Mouse (Mus musculus): Measurements from ENCODE around the gene Olfr1302. TPM values are rescaled to one million over a fixed set of nuclear protein-coding genes. Genes with fewer than 3 reads are reported as not detected.

The Olfr1302 gene
- polyA plus RNA-seq (2015; fragmentation: Nextera tagmentation; extraction: Ambion mirVana): not detected in 2 replicates

DNA sequence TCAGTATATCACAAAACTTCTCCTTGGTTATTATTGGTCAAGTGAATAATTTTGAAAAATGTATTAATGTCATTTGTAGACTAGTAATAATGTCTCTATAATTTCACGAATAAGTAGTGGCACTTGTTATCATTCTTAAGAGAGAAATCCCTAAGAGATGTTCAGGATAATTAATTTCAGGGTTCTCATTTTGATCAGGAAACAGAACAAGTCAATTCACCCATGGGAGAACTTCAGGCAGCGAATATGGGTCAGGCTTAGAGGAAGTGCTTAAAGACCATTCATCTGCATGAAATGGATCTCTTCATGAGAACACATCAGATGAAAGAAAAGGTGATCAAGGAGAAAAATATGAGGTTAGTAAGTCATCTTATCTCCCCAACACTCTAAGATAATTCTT, at the start of gene Olfr1302:
Olfr1302 (plus strand) TSS at position 301 of the 400 bp plus-strand sequence.
- Histone ChIP-seq H3K4me3 (replicated peaks; ENCODE audit: low read length) (no peak within 1 kb of the TSS), H3K4me2 (ENCODE audit: low read depth, low read length) (no peak within 1 kb of the TSS), H3K4me1 (ENCODE audit: control insufficient read depth, insufficient read depth, low read length) (no peaks in the 10 kb centered on the region), H3K36me3 (ENCODE audit: control insufficient read depth, insufficient read depth, low read length) (no peaks in the 10 kb centered on the region), H3K9me3 (replicated peaks; ENCODE audit: control insufficient read depth, low read length) (no peaks in the 10 kb centered on the region), H3K27me3 (ENCODE audit: control insufficient read depth, insufficient read depth, low read length) (no peaks in the 10 kb centered on the region), H3K9ac (ENCODE audit: low read length) (no peak within 1 kb of the TSS), H3K27ac (ENCODE audit: low read length) (no peak within 1 kb of the TSS)
- WGBS: 74% methylated on average over 2 of the region's 2 CpGs
- no peak for ATAC-seq (ENCODE audit: insufficient read depth, low FRiP score)

DNA sequence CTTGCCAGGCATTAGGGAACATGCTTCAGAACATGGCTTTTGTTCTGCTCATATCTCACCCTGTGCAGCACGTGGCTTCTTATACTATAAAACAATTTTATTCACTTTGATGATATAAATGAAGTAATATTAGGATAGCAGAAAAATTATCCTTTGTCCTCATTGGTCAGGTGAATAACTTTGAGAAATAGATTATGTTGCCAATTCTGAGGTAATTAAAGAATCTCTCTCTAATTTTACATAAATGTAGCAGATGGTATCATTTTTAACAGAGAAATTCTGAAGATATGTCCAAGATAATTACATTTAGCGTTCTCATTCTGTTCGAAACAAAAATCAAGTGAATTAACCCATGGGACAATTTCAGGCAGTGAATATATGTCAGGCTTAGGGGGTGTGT, 26.5 kb upstream of the Olfr1302 start, which contains the start of gene Olfr1301:
Olfr1301 (plus strand) TSS at position 301 of the 400 bp plus-strand sequence.
- 80% methylated on average over 3 of the region's 3 CpGs for WGBS
- ATAC-seq (ENCODE audit: insufficient read depth, low FRiP score): no peak
- no peak within 1 kb of the TSS for H3K9ac ChIP-seq (ENCODE audit: low read length)
- no peaks in the 10 kb centered on the region for H3K27me3 ChIP-seq (ENCODE audit: control insufficient read depth, insufficient read depth, low read length)
- no peak within 1 kb of the TSS for H3K27ac ChIP-seq (ENCODE audit: low read length)
- no peaks in the 10 kb centered on the region for H3K9me3 ChIP-seq (replicated peaks; ENCODE audit: control insufficient read depth, low read length)
- no peaks in the 10 kb centered on the region for H3K4me1 ChIP-seq (ENCODE audit: control insufficient read depth, insufficient read depth, low read length)
- H3K4me2 ChIP-seq (ENCODE audit: low read depth, low read length): no peak within 1 kb of the TSS
- H3K36me3 ChIP-seq (ENCODE audit: control insufficient read depth, insufficient read depth, low read length): no peaks in the 10 kb centered on the region
- H3K4me3 ChIP-seq (replicated peaks; ENCODE audit: low read length): no peak within 1 kb of the TSS

DNA sequence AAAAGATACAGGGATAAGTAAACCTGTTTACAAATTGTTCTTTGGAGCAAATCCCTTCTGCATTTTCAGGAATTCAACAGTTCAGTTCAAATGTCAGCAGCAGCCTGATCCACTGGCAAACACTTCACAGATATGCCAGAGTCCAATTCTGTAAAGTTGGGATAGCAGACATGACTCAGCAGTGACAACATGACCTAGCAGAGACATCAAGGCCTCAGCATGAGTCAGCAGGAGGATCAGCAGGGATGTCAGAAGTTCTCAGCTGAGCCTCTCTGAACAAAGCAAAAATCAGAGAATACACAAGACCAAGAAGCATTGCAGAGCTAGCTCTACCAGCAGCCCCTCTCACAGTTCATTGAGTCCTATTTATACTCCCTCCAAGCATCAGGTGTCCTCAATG, 35.7 kb downstream of the Olfr1302 start:
- no peaks in the 10 kb centered on the region for H3K27me3 ChIP-seq (ENCODE audit: control insufficient read depth, insufficient read depth, low read length)
- H3K9me3 ChIP-seq (replicated peaks; ENCODE audit: control insufficient read depth, low read length): no peaks in the 10 kb centered on the region
- no peak overlapping the region for H3K4me2 ChIP-seq (ENCODE audit: low read depth, low read length)
- H3K9ac ChIP-seq (ENCODE audit: low read length): no peak overlapping the region
- H3K4me1 ChIP-seq (ENCODE audit: control insufficient read depth, insufficient read depth, low read length): no peaks in the 10 kb centered on the region
- H3K27ac ChIP-seq (ENCODE audit: low read length): no peak overlapping the region
- no peak for ATAC-seq (ENCODE audit: insufficient read depth, low FRiP score)
- H3K4me3 ChIP-seq (replicated peaks; ENCODE audit: low read length): no peak overlapping the region
- H3K36me3 ChIP-seq (ENCODE audit: control insufficient read depth, insufficient read depth, low read length): no peaks in the 10 kb centered on the region

DNA sequence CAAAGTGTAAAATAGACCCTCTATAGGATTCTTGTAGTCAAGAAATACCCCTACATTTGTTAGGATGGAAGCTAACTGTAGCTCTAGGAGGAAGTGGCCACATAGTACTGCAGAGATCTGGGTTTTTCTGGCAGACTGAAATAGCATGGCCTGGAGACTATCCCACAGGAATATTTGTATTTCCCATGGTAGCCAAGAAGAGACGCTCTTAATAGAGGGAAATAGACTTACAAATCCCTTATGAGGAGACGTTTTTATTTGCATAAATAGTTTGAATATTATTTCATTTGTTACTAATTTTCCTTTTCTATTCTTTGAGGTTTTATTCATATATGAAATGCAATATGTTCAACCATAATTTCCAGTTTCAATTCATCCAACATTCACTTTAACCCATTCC, 43.0 kb downstream of the Olfr1302 start, which contains the start of gene Olfr1303:
Olfr1303 (minus strand) TSS at position 101 of the 400 bp plus-strand sequence.
- H3K9me3 ChIP-seq (replicated peaks; ENCODE audit: control insufficient read depth, low read length): no peaks in the 10 kb centered on the region
- 85% methylated on average over 2 of the region's 2 CpGs for WGBS
- no peak for ATAC-seq (ENCODE audit: insufficient read depth, low FRiP score)
- H3K9ac ChIP-seq (ENCODE audit: low read length): no peak within 1 kb of the TSS
- H3K4me2 ChIP-seq (ENCODE audit: low read depth, low read length): no peak within 1 kb of the TSS
- H3K27ac ChIP-seq (ENCODE audit: low read length): no peak within 1 kb of the TSS
- no peaks in the 10 kb centered on the region for H3K4me1 ChIP-seq (ENCODE audit: control insufficient read depth, insufficient read depth, low read length)
- no peaks in the 10 kb centered on the region for H3K36me3 ChIP-seq (ENCODE audit: control insufficient read depth, insufficient read depth, low read length)
- no peaks in the 10 kb centered on the region for H3K27me3 ChIP-seq (ENCODE audit: control insufficient read depth, insufficient read depth, low read length)
- no peak within 1 kb of the TSS for H3K4me3 ChIP-seq (replicated peaks; ENCODE audit: low read length)

Other genes with a start within 250 kb of the Olfr1302 start
- not detected in 2 replicates for gene Olfr1294, start 237.1 kb upstream of the Olfr1302 start, polyA plus RNA-seq (2015; fragmentation: Nextera tagmentation; extraction: Ambion mirVana)
- gene Olfr1295, start 207.7 kb upstream of the Olfr1302 start, polyA plus RNA-seq (2015; fragmentation: Nextera tagmentation; extraction: Ambion mirVana): not detected in 2 replicates
- gene Olfr1297, start 150.9 kb upstream of the Olfr1302 start, polyA plus RNA-seq (2015; fragmentation: Nextera tagmentation; extraction: Ambion mirVana): not detected in 2 replicates
- not detected in 2 replicates for gene Olfr1298, start 128.2 kb upstream of the Olfr1302 start, polyA plus RNA-seq (2015; fragmentation: Nextera tagmentation; extraction: Ambion mirVana)
- not detected in 2 replicates for gene Olfr1299, start 116.0 kb upstream of the Olfr1302 start, polyA plus RNA-seq (2015; fragmentation: Nextera tagmentation; extraction: Ambion mirVana)
- gene Olfr1301, start 26.4 kb upstream of the Olfr1302 start, polyA plus RNA-seq (2015; fragmentation: Nextera tagmentation; extraction: Ambion mirVana): not detected in 2 replicates
- gene Olfr1303, start 42.9 kb downstream of the Olfr1302 start, polyA plus RNA-seq (2015; fragmentation: Nextera tagmentation; extraction: Ambion mirVana): not detected in 2 replicates
- gene Olfr1305, start 99.7 kb downstream of the Olfr1302 start, polyA plus RNA-seq (2015; fragmentation: Nextera tagmentation; extraction: Ambion mirVana): not detected in 2 replicates
- gene Olfr1306, start 138.8 kb downstream of the Olfr1302 start, polyA plus RNA-seq (2015; fragmentation: Nextera tagmentation; extraction: Ambion mirVana): not detected in 2 replicates
- gene Olfr1307, start 172.0 kb downstream of the Olfr1302 start, polyA plus RNA-seq (2015; fragmentation: Nextera tagmentation; extraction: Ambion mirVana): not detected in 2 replicates
- gene Olfr1308, start 187.5 kb downstream of the Olfr1302 start, polyA plus RNA-seq (2015; fragmentation: Nextera tagmentation; extraction: Ambion mirVana): not detected in 2 replicates
- gene Olfr1309, start 212.9 kb downstream of the Olfr1302 start, polyA plus RNA-seq (2015; fragmentation: Nextera tagmentation; extraction: Ambion mirVana): not detected in 2 replicates
- gene Olfr1310, start 235.3 kb downstream of the Olfr1302 start, polyA plus RNA-seq (2015; fragmentation: Nextera tagmentation; extraction: Ambion mirVana): not detected in 2 replicates
- gene Olfr1311, start 247.0 kb downstream of the Olfr1302 start, polyA plus RNA-seq (2015; fragmentation: Nextera tagmentation; extraction: Ambion mirVana): not detected in 2 replicates